Mouse (Mus musculus): Measurements from ENCODE around the gene Parp6.

The Parp6 gene

DNA sequence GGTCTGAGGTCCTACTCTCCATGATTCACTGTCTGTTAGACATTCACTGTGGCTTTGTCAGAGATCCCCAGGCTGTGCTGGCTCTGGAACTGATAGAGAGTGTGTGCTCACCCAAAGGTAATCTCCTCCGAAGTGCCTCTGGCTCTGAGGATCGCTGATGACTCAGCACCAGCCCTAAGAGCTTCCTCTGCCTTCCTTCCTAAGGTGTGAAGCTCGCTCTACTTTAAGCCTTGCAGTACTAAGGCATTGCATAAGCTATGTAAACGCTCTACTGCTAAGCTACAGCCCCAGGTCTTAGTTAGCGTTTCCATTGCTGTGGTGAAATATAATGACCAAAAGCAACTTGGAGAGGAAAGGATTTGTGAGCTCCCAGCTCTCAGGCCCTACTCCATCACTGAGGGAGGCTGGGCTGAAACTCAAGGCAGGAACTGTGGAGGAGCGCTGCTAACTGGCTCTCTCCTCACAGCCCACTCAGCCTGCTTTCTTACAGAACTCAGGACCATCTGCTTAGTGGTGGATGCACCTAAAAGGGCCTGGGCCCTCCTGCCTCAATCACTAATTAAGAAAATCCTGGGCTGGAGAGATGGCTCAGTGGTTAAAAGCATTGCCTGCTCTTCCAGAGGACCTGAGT lies 70.4 kb downstream of the Parp6 start:
- DNase-seq, result no peak

DNA sequence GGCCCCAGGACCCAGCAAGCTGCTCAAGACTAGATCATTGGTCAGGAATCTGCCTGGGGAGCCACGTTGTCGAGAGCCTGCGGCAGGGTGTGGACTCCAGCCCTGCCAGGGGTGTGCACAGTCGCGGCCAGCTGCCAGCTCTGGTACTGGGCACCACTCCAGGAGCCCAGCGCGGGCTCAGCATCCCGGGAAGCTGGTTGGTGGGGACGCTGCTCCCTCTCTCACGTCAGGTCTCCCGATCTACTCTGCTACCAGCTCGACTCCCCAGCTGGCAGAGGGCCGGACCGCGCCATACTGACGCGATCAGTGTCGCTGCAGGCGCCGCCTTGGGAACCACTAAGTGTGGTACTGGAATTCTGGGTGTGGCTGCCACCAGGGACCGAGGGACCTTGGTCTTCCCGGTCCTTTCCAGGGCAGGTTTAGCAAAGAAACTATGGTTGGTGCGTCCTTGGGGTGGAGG lies 74.6 kb downstream of the Parp6 start:
- DNase-seq, result peak; percentile 69 to 76

DNA sequence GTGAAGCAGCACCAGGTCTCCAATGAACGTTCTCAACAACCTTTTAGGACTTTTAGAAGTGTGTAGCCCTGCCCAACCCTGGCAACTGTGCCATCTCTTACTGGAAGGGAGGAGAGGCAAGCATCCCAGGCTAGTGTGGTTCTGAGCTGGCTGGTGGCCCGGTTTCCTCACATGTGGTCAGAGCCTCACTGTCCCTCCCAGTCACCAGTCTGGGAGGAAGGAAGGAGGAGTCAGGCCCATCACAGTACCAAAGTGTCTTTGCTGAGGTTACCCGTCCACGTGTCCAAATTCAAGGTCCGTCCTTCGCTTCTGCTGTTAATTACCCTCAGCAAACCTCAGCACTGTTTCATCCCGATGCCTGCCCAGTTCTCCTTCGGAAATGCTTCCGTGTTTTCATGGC lies 75.1 kb downstream of the Parp6 start:
- DNase-seq, result peak; percentile 62 to 73

DNA sequence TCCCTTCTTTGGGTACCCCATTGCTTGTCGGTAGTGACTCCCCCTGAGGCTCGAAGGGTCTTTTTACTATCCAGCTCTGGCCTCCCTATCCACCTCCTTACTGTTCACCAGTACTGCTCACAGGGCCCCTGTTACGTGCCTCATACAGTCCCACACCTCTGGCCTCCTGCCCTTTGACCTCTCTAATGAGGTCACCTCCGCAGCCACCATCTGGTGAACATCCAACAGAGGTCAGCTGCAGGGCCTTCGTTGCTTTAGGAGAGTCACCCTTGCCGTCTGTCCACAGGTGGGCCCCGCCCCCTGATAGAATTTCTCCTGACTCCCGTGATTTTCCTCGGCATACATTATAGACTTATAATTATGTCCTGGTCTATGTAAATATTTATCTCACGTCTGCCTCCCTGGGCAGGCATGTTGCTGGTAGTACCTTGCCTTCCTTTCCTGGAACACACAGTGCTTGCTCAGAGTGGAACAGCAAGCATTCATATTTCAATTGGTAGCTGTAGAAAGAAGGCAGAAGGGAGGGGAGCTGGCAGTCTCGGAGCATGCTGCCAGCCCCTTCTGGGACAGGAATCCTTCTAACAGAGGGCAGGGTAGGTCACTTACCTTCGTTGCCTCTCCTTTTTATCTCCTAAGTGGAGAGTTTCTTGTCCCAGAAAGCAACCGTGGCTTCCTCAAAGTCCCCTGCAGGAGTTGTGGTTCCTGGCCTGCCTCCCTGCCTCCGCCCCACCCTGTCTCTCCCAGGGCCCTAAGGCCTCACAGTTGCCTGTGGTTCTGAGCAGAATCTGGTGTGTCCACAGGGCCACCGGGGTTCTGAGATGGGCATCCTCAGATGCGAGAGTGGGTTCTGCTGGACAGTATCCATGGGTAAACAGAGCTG lies 77.7 kb downstream of the Parp6 start:
- DNase-seq, result no peak

DNA sequence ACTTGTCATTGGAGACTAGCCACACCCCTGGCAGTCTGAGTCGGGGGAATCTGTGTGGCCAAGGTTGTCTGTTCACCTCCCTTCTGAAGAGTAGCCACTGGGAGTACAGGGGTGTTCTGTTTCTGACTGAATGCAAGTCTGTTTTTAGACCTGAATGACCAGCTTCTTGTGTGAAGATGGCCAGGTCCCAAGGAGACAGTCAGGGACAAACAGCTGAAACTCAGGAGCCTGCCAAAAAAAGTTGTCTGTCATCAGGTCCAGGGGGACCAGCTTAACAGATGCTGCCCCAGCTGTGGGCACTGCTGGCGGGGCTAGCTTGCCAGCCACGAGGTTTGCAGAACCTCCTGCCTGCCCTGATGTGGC lies 78.3 kb downstream of the Parp6 start:
- no peak for DNase-seq

DNA sequence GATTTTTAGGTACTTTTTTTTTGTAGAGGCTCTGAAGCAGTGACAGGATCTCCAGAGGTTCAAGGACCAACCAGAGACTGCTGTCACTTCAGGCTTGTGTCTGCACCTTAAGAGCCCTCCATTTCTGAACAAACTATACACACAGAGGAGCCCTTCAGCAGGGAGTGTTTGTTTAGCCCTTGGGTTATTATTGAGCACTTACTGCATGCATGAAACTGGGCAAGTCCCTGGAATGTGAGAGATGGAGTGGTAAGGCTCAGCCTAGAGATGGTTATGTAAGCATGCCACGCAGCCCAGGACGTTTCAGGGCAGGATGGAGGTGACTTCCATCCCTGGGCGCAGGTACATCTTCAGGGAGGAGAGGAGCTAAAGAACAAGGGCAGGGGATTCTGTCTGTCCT lies 79.3 kb downstream of the Parp6 start:
- no peak for DNase-seq
